Mouse (Mus musculus) heart, embryonic 10.5 days (tissue): Measurements from ENCODE around the gene Mapk8. TPM values are rescaled to one million over a fixed set of nuclear protein-coding genes. Genes with fewer than 3 reads are reported as not detected.

ENCODE experiments used
- DNase-seq: peaks from one replicate; pipeline ENCODE4 v3.0.0-alpha.2; 2017; ENCODE audit warnings: low spot score
- H3K27ac ChIP-seq: fragments of 300-500 bp; sonication (generic); 2 replicates; pipeline ENCODE4 v1.5.1; 2016; ENCODE audit warnings: mild to moderate bottlenecking
- H3K27me3 ChIP-seq: fragments of 300-500 bp; sonication (generic); 2 replicates; pipeline ENCODE4 v1.6.1; 2016; ENCODE audit warnings: mild to moderate bottlenecking; ENCODE audit not compliant: poor library complexity, insufficient read depth, severe bottlenecking
- H3K36me3 ChIP-seq: fragments of 300-500 bp; sonication (generic); 2 replicates; pipeline ENCODE4 v1.6.1; 2016; ENCODE audit warnings: mild to moderate bottlenecking, moderate library complexity
- H3K4me1 ChIP-seq: fragments of 300-500 bp; sonication (generic); 2 replicates; pipeline ENCODE4 v1.6.1; 2016; ENCODE audit warnings: mild to moderate bottlenecking
- H3K4me3 ChIP-seq: fragments of 300-500 bp; sonication (generic); 2 replicates; pipeline ENCODE4 v1.5.1; 2016; ENCODE audit warnings: mild to moderate bottlenecking, moderate library complexity
- H3K9me3 ChIP-seq: fragments of 300-500 bp; sonication (generic); 2 replicates; pipeline ENCODE4 v1.6.1; 2016; ENCODE audit warnings: mild to moderate bottlenecking, moderate library complexity
- WGBS: fragments of 180-500 bp; shearing (Covaris S2); methylation state at CpG from one replicate; pipeline ENCODE4 v1.1.7; 2016; 5-methylcytosine and 5-hydroxymethylcytosine counted together
- polyA plus RNA-seq: library from polyadenylated mRNA; unstranded; fragments of >200 nt; fragmentation: Nextera tagmentation; extraction: Ambion mirVana; gene quantifications from 2 replicates; pipeline ENCODE4 v1.2.1, GENCODE M21; 2016

Mapk8 gene
- polyA plus RNA-seq, 1 experiment from 2014 or later: 19.0 TPM

GRCm38 (mm10) chr14:33374089-33374488, 72.9 kb downstream of the Mapk8 start:
- Histone ChIP-seq H3K9me3 (no peaks in the 10 kb centered on the region), H3K27ac (no peak overlapping the region), H3K27me3 (0 out of 2 replicates have a peak, but pooled peaks cover 4% of the 10 kb centered on the region), H3K4me1 (peaks cover 18% of the 10 kb centered on the region), H3K36me3 (peaks cover 7% of the 10 kb centered on the region; the same call in 1 of the 2 replicates), H3K4me3 (no peak overlapping the region)
- WGBS: 88% methylated on average over 1 of the region's 1 CpGs
- no peak for DNase-seq

GRCm38 (mm10) chr14:33373271-33373670, 73.7 kb downstream of the Mapk8 start:
- Histone ChIP-seq H3K9me3 (no peaks in the 10 kb centered on the region), H3K4me3 (no peak overlapping the region), H3K4me1 (peaks cover 18% of the 10 kb centered on the region), H3K27ac (no peak overlapping the region), H3K36me3 (peaks cover 5% of the 10 kb centered on the region; the same call in 1 of the 2 replicates), H3K27me3 (0 out of 2 replicates have a peak, but pooled peaks cover 12% of the 10 kb centered on the region)
- 29% methylated on average over 1 of the region's 1 CpGs for WGBS
- DNase-seq: peak; percentile 67

GRCm38 (mm10) chr14:33371248-33371647, 75.7 kb downstream of the Mapk8 start:
- H3K27ac ChIP-seq: no peak overlapping the region
- peaks cover 25% of the 10 kb centered on the region; the same call in 1 of the 2 replicates for H3K27me3 ChIP-seq
- H3K4me3 ChIP-seq: no peak overlapping the region
- H3K4me1 ChIP-seq: peaks cover 28% of the 10 kb centered on the region
- DNase-seq: peak; percentile 91
- WGBS: 24% methylated on average over 3 of the region's 3 CpGs
- no peaks in the 10 kb centered on the region for H3K36me3 ChIP-seq
- H3K9me3 ChIP-seq: no peaks in the 10 kb centered on the region

- WGBS: 11% methylated on average over 7 of the region's 7 CpGs
- Histone ChIP-seq H3K36me3 (no peaks in the 10 kb centered on the region), H3K27ac (0 out of 2 replicates have a peak overlapping the region, but pooled peaks have one; percentile 10), H3K4me1 (peaks cover 28% of the 10 kb centered on the region), H3K27me3 (peaks cover 28% of the 10 kb centered on the region; the same call in 1 of the 2 replicates), H3K4me3 (peak overlapping the region; percentile 22), H3K9me3 (no peaks in the 10 kb centered on the region)
- DNase-seq: peak; percentile 74
Observed at GRCm38 (mm10) chr14:33370056-33370455, 76.9 kb downstream of the Mapk8 start.

GRCm38 (mm10) chr14:33369375-33369774, 77.6 kb downstream of the Mapk8 start:
- Histone ChIP-seq H3K27ac (no peak overlapping the region), H3K36me3 (no peaks in the 10 kb centered on the region), H3K27me3 (peaks cover 31% of the 10 kb centered on the region; the same call in 1 of the 2 replicates), H3K4me1 (peaks cover 28% of the 10 kb centered on the region), H3K9me3 (no peaks in the 10 kb centered on the region), H3K4me3 (no peak overlapping the region)
- DNase-seq: peak; percentile 69
- WGBS: 80% methylated on average over 12 of the region's 12 CpGs

- H3K27me3 ChIP-seq: peaks cover 43% of the 10 kb centered on the region; the same call in 1 of the 2 replicates
- H3K4me3 ChIP-seq: no peak overlapping the region
- no peaks in the 10 kb centered on the region for H3K9me3 ChIP-seq
- peak; percentile 67 for DNase-seq
- H3K4me1 ChIP-seq: peaks cover 48% of the 10 kb centered on the region
- no peaks in the 10 kb centered on the region for H3K36me3 ChIP-seq
- no peak overlapping the region for H3K27ac ChIP-seq
- 83% methylated on average over 30 of the region's 30 CpGs for WGBS
Observed at GRCm38 (mm10) chr14:33366891-33367777, 79.8 kb downstream of the Mapk8 start.

- H3K4me3 ChIP-seq: no peak overlapping the region
- WGBS: 88% methylated on average over 2 of the region's 2 CpGs
- peaks cover 64% of the 10 kb centered on the region; the same call in 1 of the 2 replicates for H3K27me3 ChIP-seq
- no peaks in the 10 kb centered on the region for H3K9me3 ChIP-seq
- peak; percentile 60 for DNase-seq
- peaks cover 44% of the 10 kb centered on the region for H3K4me1 ChIP-seq
- no peak overlapping the region for H3K27ac ChIP-seq
- H3K36me3 ChIP-seq: no peaks in the 10 kb centered on the region
Observed at GRCm38 (mm10) chr14:33364061-33364460, 82.9 kb downstream of the Mapk8 start.

- H3K9me3 ChIP-seq: no peaks in the 10 kb centered on the region
- peaks cover 64% of the 10 kb centered on the region for H3K27me3 ChIP-seq
- peak; percentile 64 for DNase-seq
- peaks cover 44% of the 10 kb centered on the region for H3K4me1 ChIP-seq
- H3K36me3 ChIP-seq: no peaks in the 10 kb centered on the region
- 75% methylated on average over 5 of the region's 5 CpGs for WGBS
- H3K27ac ChIP-seq: 0 out of 2 replicates have a peak overlapping the region, but pooled peaks have one; percentile 77
- peak overlapping the region; percentile 41; the same call in 1 of the 2 replicates for H3K4me3 ChIP-seq
Observed at GRCm38 (mm10) chr14:33363611-33364010, 83.3 kb downstream of the Mapk8 start.

GRCm38 (mm10) chr14:33362807-33363206, 84.2 kb downstream of the Mapk8 start:
- H3K4me3 ChIP-seq: peak overlapping the region; percentile 41
- WGBS: 11% methylated on average over 10 of the region's 10 CpGs

GRCm38 (mm10) chr14:33362122-33362521, 84.8 kb downstream of the Mapk8 start:
- DNase-seq: peak; percentile 62
- Histone ChIP-seq H3K4me3 (peak overlapping the region; percentile 41; the same call in 1 of the 2 replicates), H3K36me3 (no peaks in the 10 kb centered on the region), H3K9me3 (no peaks in the 10 kb centered on the region), H3K27ac (peak overlapping the region; percentile 77), H3K4me1 (peaks cover 40% of the 10 kb centered on the region), H3K27me3 (peaks cover 63% of the 10 kb centered on the region)
- 54% methylated on average over 14 of the region's 14 CpGs for WGBS

More at GRCm38 (mm10) chr14:33362807-33363206, 84.2 kb downstream of the Mapk8 start:
- Histone ChIP-seq H3K27me3 (peaks cover 67% of the 10 kb centered on the region), H3K27ac (peak overlapping the region; percentile 77), H3K9me3 (no peaks in the 10 kb centered on the region), H3K36me3 (no peaks in the 10 kb centered on the region), H3K4me1 (peaks cover 44% of the 10 kb centered on the region)
- DNase-seq: peak; percentile 75

GRCm38 (mm10) chr14:33361546-33361945, 85.4 kb downstream of the Mapk8 start:
- 49% methylated on average over 4 of the region's 4 CpGs for WGBS
- H3K36me3 ChIP-seq: no peaks in the 10 kb centered on the region
- H3K27ac ChIP-seq: 0 out of 2 replicates have a peak overlapping the region, but pooled peaks have one; percentile 22
- DNase-seq: peak; percentile 71
- H3K9me3 ChIP-seq: no peaks in the 10 kb centered on the region
- H3K4me3 ChIP-seq: no peak overlapping the region
- H3K4me1 ChIP-seq: peaks cover 34% of the 10 kb centered on the region
- peaks cover 57% of the 10 kb centered on the region for H3K27me3 ChIP-seq

- Histone ChIP-seq H3K27ac (no peak overlapping the region), H3K4me1 (peaks cover 41% of the 10 kb centered on the region), H3K27me3 (peaks cover 53% of the 10 kb centered on the region), H3K4me3 (no peak overlapping the region), H3K9me3 (no peaks in the 10 kb centered on the region), H3K36me3 (no peaks in the 10 kb centered on the region)
- WGBS: 83% methylated on average over 8 of the region's 8 CpGs
- no peak for DNase-seq
Observed at GRCm38 (mm10) chr14:33358891-33359290, 88.1 kb downstream of the Mapk8 start.
